Mouse (Mus musculus) forebrain, embryonic 12.5 days (tissue): ENCODE results near the gene Ncln. TPM values are rescaled to one million over a fixed set of nuclear protein-coding genes. Genes with fewer than 3 reads are reported as not detected.

ENCODE experiments used
- ATAC-seq: fragments of 200-750 bp; cut with Nextera tagmentation; 2 replicates; pipeline ENCODE4 v1.8.0; 2017; ENCODE audit warnings: moderate TSS enrichment; ENCODE audit not compliant: low FRiP score
- H3K27ac ChIP-seq: fragments of 300-500 bp; sonication (generic); 2 replicates; pipeline ENCODE4 v1.5.1; 2016; ENCODE audit warnings: mild to moderate bottlenecking
- H3K27me3 ChIP-seq: fragments of 300-500 bp; sonication (generic); 2 replicates; pipeline ENCODE4 v1.6.1; 2016; ENCODE audit warnings: mild to moderate bottlenecking
- H3K36me3 ChIP-seq: fragments of 300-500 bp; sonication (generic); replicated peaks from 2 replicates; pipeline ENCODE4 v1.6.1; 2016; ENCODE audit warnings: mild to moderate bottlenecking
- H3K4me1 ChIP-seq: fragments of 300-500 bp; sonication (generic); 2 replicates; pipeline ENCODE4 v1.6.1; 2016
- H3K4me2 ChIP-seq: fragments of 300-500 bp; sonication (generic); 2 replicates; pipeline ENCODE4 v1.6.1; 2016; ENCODE audit warnings: mild to moderate bottlenecking, moderate library complexity
- H3K4me3 ChIP-seq: fragments of 300-500 bp; sonication (generic); replicated peaks from 2 replicates; pipeline ENCODE4 v1.5.1; 2016; ENCODE audit warnings: mild to moderate bottlenecking
- H3K9ac ChIP-seq: fragments of 300-500 bp; sonication (generic); 2 replicates; pipeline ENCODE4 v1.6.1; 2016; ENCODE audit warnings: mild to moderate bottlenecking
- H3K9me3 ChIP-seq: fragments of 300-500 bp; sonication (generic); 2 replicates; pipeline ENCODE4 v1.6.1; 2016
- WGBS: fragments of 180-500 bp; shearing (Covaris S2); methylation state at CpG from one replicate; pipeline ENCODE4 v1.1.7; 2016; 5-methylcytosine and 5-hydroxymethylcytosine counted together
- polyA plus RNA-seq: library from polyadenylated mRNA; unstranded; fragments of >200 nt; fragmentation: Nextera tagmentation; extraction: Ambion mirVana; gene quantifications from 2 replicates; pipeline ENCODE4 v1.2.1, GENCODE M21; 2016

Gene Ncln
- polyA plus RNA-seq, 1 experiment from 2014 or later: 66.6 TPM

DNA sequence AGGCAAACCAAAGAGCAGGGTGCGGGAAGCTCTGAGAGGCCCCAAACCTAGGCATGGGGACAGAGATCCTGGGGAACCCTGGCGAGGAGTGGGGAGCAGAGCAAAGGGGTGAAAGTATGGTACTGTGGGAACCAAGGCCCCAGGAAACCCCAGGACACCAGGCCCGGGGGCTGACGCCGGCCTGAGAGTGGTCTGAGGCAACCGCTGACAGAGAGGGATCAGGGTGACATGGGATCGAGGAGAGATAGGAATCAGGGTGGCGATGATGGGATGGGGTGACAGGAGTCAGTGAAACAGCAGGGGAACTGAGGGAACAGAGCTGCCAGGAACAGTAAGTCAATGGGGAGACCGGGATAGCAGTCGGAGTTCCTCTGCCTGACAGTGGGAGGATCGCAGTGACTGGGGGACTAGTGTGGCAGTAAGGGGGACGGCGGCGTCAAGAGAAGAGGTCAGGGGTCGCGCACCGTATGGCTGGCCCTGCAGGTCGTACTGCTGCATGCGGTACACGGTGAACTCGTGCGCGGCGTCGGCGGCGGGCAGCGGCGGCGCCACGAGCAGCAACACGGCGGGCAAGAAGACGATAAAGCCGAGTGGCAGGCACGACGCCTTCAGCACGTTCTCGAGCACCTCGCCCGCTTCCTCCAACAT lies 452 bp downstream of the Ncln start:
- peak overlapping the region; percentile 78 for H3K9ac ChIP-seq
- peak; percentile 42 for ATAC-seq
- H3K4me3 ChIP-seq: peak overlapping the region; percentile 73
- H3K9me3 ChIP-seq: no peaks in the 10 kb centered on the region
- H3K36me3 ChIP-seq: peaks cover 28% of the 10 kb centered on the region
- WGBS: 2% methylated on average over 41 of the region's 41 CpGs
- H3K27me3 ChIP-seq: no peaks in the 10 kb centered on the region
- peak overlapping the region; percentile 92 for H3K4me2 ChIP-seq
- 0 out of 2 replicates have a peak overlapping the region, but pooled peaks have one; percentile 47 for H3K27ac ChIP-seq
- peaks cover 27% of the 10 kb centered on the region for H3K4me1 ChIP-seq

DNA sequence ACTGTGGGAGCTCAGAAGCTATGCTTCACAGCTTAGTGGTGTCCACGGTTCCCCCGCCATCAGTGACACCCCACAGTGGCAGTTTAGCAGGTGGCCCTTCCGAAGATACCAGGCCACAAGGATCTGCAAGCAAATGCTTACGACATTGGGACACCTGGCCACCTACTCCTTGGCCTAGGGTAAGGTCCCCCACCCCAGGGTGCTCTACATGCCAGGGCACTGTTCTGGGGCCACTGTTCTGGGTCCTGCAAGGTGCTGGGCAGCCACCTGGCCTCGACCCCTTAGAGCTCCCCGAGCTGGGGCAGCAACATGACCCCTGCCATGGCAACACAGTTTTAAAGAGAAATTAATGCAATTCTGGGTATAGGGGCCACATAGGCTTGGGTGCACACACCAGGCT lies 1.0 kb downstream of the Ncln start:
- no peaks in the 10 kb centered on the region for H3K9me3 ChIP-seq
- H3K27me3 ChIP-seq: no peaks in the 10 kb centered on the region
- H3K9ac ChIP-seq: peak overlapping the region; percentile 78
- no peak for ATAC-seq
- 83% methylated on average over 6 of the region's 6 CpGs for WGBS
- H3K27ac ChIP-seq: no peak overlapping the region
- H3K4me2 ChIP-seq: peak overlapping the region; percentile 92
- peaks cover 34% of the 10 kb centered on the region for H3K36me3 ChIP-seq
- peaks cover 27% of the 10 kb centered on the region for H3K4me1 ChIP-seq
- peak overlapping the region; percentile 73 for H3K4me3 ChIP-seq

DNA sequence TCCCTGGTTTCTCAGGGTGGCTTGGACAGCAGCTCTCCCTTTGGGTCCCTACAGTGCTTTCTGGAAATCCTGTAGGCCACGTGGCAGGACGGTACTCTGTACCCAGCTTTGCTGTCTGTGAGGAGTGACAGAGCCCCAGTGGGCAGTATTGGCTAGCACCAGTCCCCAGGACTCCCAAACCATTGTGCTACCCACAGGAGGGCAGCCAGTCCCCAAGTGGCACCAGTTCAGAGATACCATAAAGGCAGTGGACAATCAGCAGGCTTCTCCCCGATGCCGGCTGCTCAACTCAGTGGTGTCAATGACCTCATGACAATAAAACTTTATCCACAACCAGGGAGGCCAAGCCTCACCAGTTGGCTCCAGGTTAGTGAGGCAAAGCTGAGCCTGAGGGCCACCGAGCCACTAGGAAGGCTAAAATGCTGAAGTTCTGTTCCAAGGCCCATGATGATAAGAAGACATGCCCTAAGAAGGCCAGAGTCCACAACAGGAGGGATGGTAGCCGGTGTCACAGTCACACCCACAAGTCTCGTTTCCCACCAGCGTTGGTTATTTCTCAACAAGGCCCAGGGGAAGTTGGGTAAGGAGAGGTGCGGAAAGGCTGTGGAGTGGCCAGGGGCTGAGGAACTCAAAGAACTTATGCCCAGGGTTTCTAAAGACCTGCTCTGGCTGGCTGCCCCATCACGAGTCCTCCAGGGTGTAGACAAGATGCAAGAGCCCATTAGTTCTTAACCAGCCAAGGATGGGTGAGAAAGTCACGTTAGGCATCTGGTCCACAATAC lies 1.7 kb downstream of the Ncln start:
- WGBS: 89% methylated on average over 11 of the region's 11 CpGs
- H3K9me3 ChIP-seq: no peaks in the 10 kb centered on the region
- no peaks in the 10 kb centered on the region for H3K27me3 ChIP-seq
- ATAC-seq: no peak
- peaks cover 27% of the 10 kb centered on the region for H3K4me1 ChIP-seq
- no peak overlapping the region for H3K27ac ChIP-seq
- H3K9ac ChIP-seq: peak overlapping the region; percentile 21; the same call in 1 of the 2 replicates
- peak overlapping the region; percentile 73; the same call in 1 of the 2 replicates for H3K4me3 ChIP-seq
- peaks cover 41% of the 10 kb centered on the region for H3K36me3 ChIP-seq
- H3K4me2 ChIP-seq: peak overlapping the region; percentile 92

GRCm38 (mm10) chr10:81493601-81494220 lies 2.5 kb downstream of the Ncln start:
- Histone ChIP-seq H3K4me1 (peaks cover 27% of the 10 kb centered on the region), H3K9ac (no peak overlapping the region), H3K9me3 (no peaks in the 10 kb centered on the region), H3K4me3 (no peak overlapping the region), H3K27ac (no peak overlapping the region), H3K36me3 (peaks cover 48% of the 10 kb centered on the region), H3K27me3 (no peaks in the 10 kb centered on the region), H3K4me2 (no peak overlapping the region)
- no peak for ATAC-seq
- 88% methylated on average over 8 of the region's 8 CpGs for WGBS

- 86% methylated on average over 11 of the region's 11 CpGs for WGBS
- H3K9me3 ChIP-seq: no peaks in the 10 kb centered on the region
- no peak overlapping the region for H3K4me3 ChIP-seq
- H3K4me2 ChIP-seq: no peak overlapping the region
- no peak overlapping the region for H3K9ac ChIP-seq
- peaks cover 27% of the 10 kb centered on the region for H3K4me1 ChIP-seq
- no peak for ATAC-seq
- no peaks in the 10 kb centered on the region for H3K27me3 ChIP-seq
- peaks cover 58% of the 10 kb centered on the region for H3K36me3 ChIP-seq
- H3K27ac ChIP-seq: no peak overlapping the region
Measured at GRCm38 (mm10) chr10:81492606-81493240, 3.5 kb downstream of the Ncln start.

DNA sequence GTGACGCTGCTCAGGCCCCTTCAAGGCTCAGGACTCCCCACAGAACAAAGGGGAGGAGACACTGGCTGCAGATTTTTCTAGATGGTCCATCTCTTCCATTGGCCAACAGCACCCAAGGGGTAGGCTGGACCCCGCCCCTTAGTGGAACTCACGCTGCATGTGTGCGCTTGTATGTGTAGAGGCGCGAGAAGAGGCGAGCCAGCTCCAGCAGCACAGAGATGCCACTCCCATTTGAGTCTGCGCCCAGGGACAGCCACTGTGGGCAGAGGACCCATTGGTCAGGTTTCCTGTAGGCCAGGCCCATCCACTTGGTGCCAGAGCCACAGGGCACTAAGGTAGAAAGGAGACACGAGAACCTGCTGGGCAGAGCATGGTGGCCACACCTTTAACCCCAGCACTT lies 5.2 kb downstream of the Ncln start:
- peaks cover 75% of the 10 kb centered on the region for H3K36me3 ChIP-seq
- no peaks in the 10 kb centered on the region for H3K9me3 ChIP-seq
- H3K4me3 ChIP-seq: no peak overlapping the region
- H3K4me1 ChIP-seq: peaks cover 19% of the 10 kb centered on the region
- H3K27ac ChIP-seq: no peak overlapping the region
- H3K27me3 ChIP-seq: no peaks in the 10 kb centered on the region
- no peak overlapping the region for H3K4me2 ChIP-seq
- ATAC-seq: no peak
- WGBS: 95% methylated on average over 9 of the region's 9 CpGs
- H3K9ac ChIP-seq: no peak overlapping the region

- Histone ChIP-seq H3K9ac (no peak overlapping the region), H3K4me1 (peaks cover 16% of the 10 kb centered on the region), H3K27ac (no peak overlapping the region), H3K9me3 (no peaks in the 10 kb centered on the region), H3K4me2 (no peak overlapping the region), H3K36me3 (peaks cover 76% of the 10 kb centered on the region), H3K27me3 (no peaks in the 10 kb centered on the region), H3K4me3 (no peak overlapping the region)
- no peak for ATAC-seq
- WGBS: 84% methylated on average over 14 of the region's 14 CpGs
Measured at GRCm38 (mm10) chr10:81489941-81490340, 6.3 kb downstream of the Ncln start.

DNA sequence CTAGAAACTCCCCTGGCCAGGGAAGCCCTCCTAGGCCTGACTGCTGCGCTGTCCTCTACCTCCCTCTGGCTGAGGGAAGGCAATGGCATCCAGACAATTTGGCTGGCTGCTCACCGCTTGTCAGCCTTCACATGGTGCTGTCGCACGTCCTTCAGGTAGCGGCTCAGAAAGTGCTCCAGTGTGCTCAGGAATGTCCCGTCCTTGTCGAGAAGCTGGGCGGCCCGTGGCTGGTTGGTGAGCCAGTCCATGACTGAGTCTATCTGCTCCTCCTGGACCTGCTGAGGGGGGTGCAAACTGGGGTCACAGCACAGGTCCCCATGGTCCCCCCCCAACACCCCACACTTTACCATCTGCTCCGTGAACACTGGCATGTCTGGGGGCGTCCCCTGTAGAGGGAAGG lies 8.1 kb downstream of the Ncln start:
- Histone ChIP-seq H3K4me1 (peaks cover 10% of the 10 kb centered on the region), H3K27ac (no peak overlapping the region), H3K4me2 (no peak overlapping the region), H3K27me3 (no peaks in the 10 kb centered on the region), H3K9me3 (no peaks in the 10 kb centered on the region), H3K4me3 (no peak overlapping the region), H3K36me3 (peaks cover 72% of the 10 kb centered on the region), H3K9ac (no peak overlapping the region)
- 90% methylated on average over 11 of the region's 11 CpGs for WGBS
- ATAC-seq: no peak

DNA sequence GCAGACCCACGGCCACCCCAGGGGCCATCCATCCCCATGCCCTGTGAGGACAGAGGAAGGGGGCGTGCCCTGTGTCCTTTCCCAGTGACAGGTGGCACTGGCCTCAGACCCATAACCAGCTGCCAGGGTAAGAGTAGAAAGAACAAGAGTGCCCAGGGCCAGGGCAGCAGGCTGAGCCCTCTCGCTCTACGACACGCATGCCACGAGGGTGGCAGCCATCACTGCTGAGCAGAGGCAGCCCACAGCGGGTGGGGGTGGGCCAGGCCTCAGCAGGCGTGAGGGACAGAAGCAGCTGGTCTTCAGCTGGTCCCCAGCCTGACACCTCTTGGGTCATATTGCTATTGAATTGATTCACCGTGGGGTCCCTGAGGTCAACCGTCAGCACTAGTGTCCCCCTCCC lies 9.7 kb downstream of the Ncln start:
- Histone ChIP-seq H3K9ac (no peak overlapping the region), H3K27ac (no peak overlapping the region), H3K9me3 (no peaks in the 10 kb centered on the region), H3K4me3 (no peak overlapping the region), H3K4me2 (no peak overlapping the region), H3K36me3 (peaks cover 56% of the 10 kb centered on the region), H3K4me1 (peaks cover 20% of the 10 kb centered on the region), H3K27me3 (peaks cover 10% of the 10 kb centered on the region)
- no peak for ATAC-seq
- WGBS: 85% methylated on average over 10 of the region's 10 CpGs

DNA sequence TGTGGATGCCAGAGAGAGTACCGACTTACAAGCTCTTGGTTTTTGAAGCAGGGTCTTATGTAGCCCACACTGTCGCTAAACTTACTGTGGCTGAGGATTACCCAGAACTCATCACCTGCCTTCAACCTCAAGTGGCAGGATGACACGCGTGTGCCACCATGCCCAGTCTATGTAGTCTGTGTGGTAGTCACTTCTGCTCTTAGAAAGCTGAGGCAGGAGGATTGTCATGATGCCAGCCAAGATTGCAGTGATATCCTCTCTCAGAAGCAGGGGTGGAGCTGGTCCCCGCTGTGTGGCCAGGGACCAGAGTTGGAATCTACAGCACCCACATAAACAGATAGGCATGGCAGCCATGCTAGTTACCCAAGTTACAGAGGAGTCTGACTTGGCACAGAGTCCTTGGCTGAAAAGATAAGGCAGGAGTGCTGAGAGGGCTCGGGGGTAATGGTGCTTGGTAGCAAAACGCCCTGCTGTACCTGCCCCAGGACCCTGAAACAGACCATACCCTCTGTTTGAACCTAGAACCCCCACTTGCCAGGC lies 10.6 kb downstream of the Ncln start:
- 78% methylated on average over 7 of the region's 7 CpGs for WGBS
- Histone ChIP-seq H3K27ac (0 out of 2 replicates have a peak overlapping the region, but pooled peaks have one; percentile 75), H3K4me2 (no peak overlapping the region), H3K9ac (no peak overlapping the region), H3K27me3 (peaks cover 19% of the 10 kb centered on the region), H3K4me1 (peaks cover 28% of the 10 kb centered on the region), H3K36me3 (peaks cover 46% of the 10 kb centered on the region), H3K4me3 (no peak overlapping the region), H3K9me3 (no peaks in the 10 kb centered on the region)
- no peak for ATAC-seq

GRCm38 (mm10) chr10:81485060-81485449 lies 11.1 kb downstream of the Ncln start:
- 31% methylated on average over 2 of the region's 2 CpGs for WGBS
- H3K4me3 ChIP-seq: no peak overlapping the region
- H3K9ac ChIP-seq: no peak overlapping the region
- peaks cover 33% of the 10 kb centered on the region for H3K4me1 ChIP-seq
- peak overlapping the region; percentile 75 for H3K27ac ChIP-seq
- peaks cover 22% of the 10 kb centered on the region for H3K27me3 ChIP-seq
- no peak overlapping the region for H3K4me2 ChIP-seq
- peaks cover 41% of the 10 kb centered on the region for H3K36me3 ChIP-seq
- ATAC-seq: no peak
- H3K9me3 ChIP-seq: no peaks in the 10 kb centered on the region
